Mouse (Mus musculus): ENCODE measurements around the gene Mad2l1bp.

Gene Mad2l1bp

GRCm38 (mm10) chr17:46152847-46153782 lies at the start of gene Mad2l1bp:
Gene Mad2l1bp, minus strand, starts transcription at chr17:46153553.
- DNase-seq (ENCODE audit: low read depth, low spot score) = peak; percentile 92

- DNase-seq (ENCODE audit: low read depth, low spot score) = no peak
Observed at GRCm38 (mm10) chr17:46203078-46203477, 49.7 kb upstream of the Mad2l1bp start.

- DNase-seq (ENCODE audit: low read depth, low spot score) = peak; percentile 94
Observed at GRCm38 (mm10) chr17:46202421-46203071, 49.2 kb upstream of the Mad2l1bp start, which contains the start of the genes Polh and Xpo5. Gene Polh, minus strand, starts transcription at chr17:46202645. Gene Xpo5, plus strand, starts transcription at chr17:46202782.

GRCm38 (mm10) chr17:46201151-46201550 lies 47.8 kb upstream of the Mad2l1bp start:
- peak; percentile 46 for DNase-seq (ENCODE audit: low read depth, low spot score)

GRCm38 (mm10) chr17:46188829-46189228 lies 35.5 kb upstream of the Mad2l1bp start:
- DNase-seq (ENCODE audit: low read depth, low spot score) = no peak

DNA sequence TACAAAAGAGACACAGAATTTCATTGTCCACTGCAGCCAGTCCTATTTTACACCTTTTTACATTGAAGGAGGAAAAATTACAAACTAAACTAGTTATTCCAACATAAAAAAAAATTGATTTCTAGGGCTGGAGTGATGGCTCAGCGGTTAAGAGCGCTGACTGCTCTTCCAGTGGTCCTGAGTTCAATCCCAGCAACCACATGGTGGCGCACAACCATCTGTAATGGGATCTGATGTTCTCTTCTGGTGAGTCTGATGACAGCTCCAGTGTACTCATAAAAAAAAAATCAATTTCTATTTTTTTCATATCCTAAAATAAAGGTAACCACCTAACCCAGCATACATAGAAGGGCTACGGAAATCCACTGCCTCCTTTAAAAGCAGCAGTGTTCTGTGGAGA lies 28.9 kb upstream of the Mad2l1bp start:
- no peak for DNase-seq (ENCODE audit: low read depth, low spot score)

DNA sequence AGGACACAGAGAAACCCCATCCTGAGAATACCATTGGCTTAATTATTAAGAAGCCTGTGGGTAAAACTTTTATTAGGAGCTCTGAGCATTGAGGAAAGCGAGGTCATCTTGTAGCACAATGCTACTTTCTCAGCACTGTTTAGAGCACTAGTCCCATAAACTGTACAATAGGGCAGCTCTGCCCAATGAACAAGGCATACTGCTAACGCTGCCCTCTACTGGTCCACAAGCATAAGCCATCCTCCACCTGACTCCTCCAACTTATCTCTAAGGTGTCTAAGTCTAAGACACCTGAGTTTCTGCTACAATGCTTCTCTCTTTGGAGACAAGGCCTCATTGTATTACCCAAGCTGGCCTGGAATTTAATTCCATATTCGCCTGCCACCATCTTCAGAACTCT lies 17.2 kb upstream of the Mad2l1bp start:
- peak; percentile 46 for DNase-seq (ENCODE audit: low read depth, low spot score)

DNA sequence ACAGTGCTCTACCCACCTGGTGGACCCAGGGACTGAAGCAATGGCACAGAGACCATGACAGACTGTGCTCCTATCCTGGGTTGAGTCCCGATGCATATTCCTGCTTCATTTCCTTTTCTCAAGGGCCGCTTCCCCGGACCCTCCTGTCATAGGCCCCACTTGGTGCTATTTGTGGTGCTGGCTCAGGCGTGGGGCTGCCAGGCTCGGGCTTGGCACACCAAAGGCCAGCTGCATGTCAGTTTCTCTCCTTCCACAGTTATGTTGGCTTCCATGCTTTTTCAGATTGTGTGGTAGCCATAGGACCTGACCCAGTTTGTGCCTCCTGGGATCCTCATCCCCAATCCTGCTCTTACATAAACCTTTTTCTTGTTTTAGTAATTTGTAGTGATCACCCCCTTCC lies 15.4 kb upstream of the Mad2l1bp start:
- no peak for DNase-seq (ENCODE audit: low read depth, low spot score)

DNA sequence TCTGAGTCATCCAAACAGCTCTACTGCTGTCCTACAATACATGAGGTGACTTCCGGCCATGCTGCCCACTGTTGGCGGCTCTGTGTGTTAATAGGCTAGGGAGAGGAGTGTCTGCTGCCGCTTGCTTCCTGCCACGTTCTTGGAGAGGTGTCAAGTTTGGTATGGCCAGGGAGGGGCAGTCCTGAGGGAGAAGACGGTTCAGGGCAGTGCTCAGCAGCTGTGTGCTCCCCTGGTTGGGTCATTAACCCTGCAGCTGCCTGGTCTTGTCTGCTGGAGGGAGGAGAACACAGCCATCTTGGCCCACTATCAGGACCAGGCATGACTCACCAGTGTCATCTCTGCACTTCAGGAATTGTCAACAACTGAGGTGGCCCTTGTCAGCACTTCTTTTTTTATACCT lies 15.0 kb upstream of the Mad2l1bp start:
- DNase-seq (ENCODE audit: low read depth, low spot score) = no peak

- no peak for DNase-seq (ENCODE audit: low read depth, low spot score)
Observed at GRCm38 (mm10) chr17:46167014-46167413, 13.7 kb upstream of the Mad2l1bp start.

GRCm38 (mm10) chr17:46166270-46166669 lies 12.9 kb upstream of the Mad2l1bp start:
- DNase-seq (ENCODE audit: low read depth, low spot score) = no peak

DNA sequence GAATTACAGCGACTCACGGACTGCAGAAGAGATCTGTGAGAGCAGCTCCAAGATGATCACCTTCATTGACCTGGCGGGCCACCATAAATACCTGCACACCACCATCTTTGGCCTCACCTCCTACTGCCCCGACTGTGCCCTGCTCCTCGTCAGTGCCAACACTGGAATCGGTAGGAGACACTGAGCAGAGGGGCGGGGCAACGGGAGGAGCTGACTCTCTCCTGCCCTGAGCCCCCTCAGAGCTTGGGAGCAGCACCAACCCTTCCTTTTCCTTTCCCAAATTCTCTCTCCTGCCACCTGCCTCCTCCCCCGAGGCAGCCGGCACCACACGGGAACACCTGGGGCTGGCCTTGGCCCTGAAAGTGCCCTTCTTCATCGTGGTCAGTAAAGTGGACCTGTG lies 12.1 kb upstream of the Mad2l1bp start:
- DNase-seq (ENCODE audit: low read depth, low spot score) = no peak

DNA sequence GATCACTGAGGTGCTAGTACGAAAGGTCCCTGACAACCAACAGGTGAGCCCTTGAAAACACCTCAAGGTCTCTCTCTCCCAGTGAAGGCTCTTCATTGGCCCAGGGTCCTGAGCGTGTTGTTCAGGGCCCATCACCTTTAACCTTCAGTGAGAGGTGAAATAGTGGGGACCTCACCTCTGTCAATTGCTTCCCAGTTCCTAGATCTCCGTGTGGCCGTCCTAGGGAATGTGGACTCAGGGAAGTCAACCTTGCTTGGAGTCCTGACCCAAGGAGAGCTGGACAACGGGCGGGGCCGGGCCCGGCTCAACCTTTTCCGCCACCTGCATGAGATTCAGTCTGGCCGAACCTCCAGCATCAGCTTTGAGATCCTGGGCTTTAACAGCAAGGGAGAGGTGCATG lies 11.4 kb upstream of the Mad2l1bp start:
- no peak for DNase-seq (ENCODE audit: low read depth, low spot score)

DNA sequence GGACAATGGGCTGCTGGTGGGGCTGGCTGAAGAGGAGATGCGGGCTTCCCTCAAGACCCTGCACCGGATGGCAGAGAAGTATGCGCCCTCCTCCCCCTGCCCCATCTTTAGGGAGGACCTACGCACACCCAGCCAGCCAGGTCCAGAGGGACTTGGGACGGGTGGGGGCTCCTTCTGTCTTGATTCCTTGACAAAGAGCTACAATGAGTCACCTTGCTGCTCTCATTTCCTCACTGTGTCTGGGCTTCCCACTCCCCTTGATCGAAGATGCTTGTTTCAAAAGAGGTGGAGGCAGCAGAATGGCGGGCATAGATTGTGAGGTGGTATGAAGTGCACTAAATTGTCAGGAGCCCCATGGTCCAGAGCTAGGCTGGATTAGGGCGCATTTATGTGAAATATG lies 10.9 kb upstream of the Mad2l1bp start:
- DNase-seq (ENCODE audit: low read depth, low spot score) = no peak

DNA sequence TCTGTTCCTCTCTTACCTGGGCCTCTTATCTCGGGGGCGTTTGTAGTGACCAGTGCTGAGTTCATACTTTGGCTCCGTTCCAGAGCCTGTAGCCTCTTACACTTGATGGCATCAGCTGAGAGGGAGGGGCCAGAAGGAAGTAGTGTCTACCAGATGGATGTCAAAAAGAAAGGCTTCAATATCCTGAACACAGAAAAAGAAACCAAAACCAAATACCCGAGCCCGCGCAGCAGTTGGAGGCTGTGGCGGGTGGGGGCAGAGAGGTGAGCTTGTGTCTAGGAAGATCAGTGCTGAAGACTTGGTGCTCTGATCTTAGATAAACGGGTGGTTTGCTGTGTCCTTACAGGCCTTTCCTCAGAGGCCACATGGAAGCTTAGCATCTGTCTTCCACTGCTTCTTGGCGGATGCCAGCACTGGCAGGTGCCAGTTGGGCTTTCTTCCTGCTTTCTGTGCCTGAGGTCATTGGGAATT lies 9.6 kb upstream of the Mad2l1bp start:
- no peak for DNase-seq (ENCODE audit: low read depth, low spot score)

DNA sequence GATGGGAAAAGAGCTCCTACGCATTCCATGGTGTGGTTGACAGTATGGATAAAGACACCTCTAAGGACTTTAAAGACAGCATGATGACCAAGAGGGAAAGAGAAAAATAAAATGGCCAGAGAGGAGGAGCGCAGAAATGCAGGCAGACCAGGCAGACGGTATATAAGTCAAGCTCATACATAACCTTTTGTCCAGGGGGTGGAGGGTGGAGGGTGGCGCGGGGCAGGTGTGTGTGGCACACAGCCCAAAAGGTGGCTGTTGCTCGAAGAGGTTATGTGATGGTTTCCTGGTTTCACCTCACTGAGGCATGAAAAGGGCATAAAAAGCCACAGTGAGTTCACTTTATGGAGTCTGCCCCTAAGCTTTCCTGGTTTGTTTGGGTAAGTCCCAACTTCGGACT lies 9.2 kb upstream of the Mad2l1bp start:
- DNase-seq (ENCODE audit: low read depth, low spot score) = no peak

- no peak for DNase-seq (ENCODE audit: low read depth, low spot score)
Observed at GRCm38 (mm10) chr17:46161710-46162109, 8.4 kb upstream of the Mad2l1bp start.

GRCm38 (mm10) chr17:46161179-46161578 lies 7.8 kb upstream of the Mad2l1bp start:
- no peak for DNase-seq (ENCODE audit: low read depth, low spot score)

DNA sequence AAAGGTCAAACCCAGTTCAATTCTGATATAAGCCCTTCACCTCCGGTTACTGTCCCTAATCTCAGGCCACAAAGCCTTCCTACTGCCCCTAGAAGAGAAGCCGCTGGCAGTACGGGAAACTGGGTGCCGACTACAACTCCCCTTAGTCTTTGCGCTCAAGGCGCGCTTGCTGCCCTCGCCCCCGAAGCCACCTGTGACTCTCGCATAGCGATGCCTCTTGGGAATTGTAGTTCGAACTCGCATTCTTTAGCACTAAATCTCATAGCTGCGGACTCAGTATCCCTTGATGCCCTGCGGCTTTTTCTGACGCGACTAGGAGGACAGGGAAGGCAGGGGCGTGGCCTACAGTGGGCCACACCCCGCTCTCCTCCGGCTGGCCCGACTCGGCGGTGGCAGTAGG lies 7.3 kb upstream of the Mad2l1bp start, which contains the start of gene Gtpbp2:
Gene Gtpbp2 (plus strand): TSS at position 347 of the 400 bp plus-strand sequence.
- DNase-seq (ENCODE audit: low read depth, low spot score) = peak; percentile 97

GRCm38 (mm10) chr17:46160090-46160662 lies 6.8 kb upstream of the Mad2l1bp start:
- peak; percentile 94 for DNase-seq (ENCODE audit: low read depth, low spot score)

- peak; percentile 74 for DNase-seq (ENCODE audit: low read depth, low spot score)
Observed at GRCm38 (mm10) chr17:46159236-46159635, 5.9 kb upstream of the Mad2l1bp start.

- DNase-seq (ENCODE audit: low read depth, low spot score) = no peak
Observed at GRCm38 (mm10) chr17:46157131-46157530, 3.8 kb upstream of the Mad2l1bp start.
